Mouse (Mus musculus) megakaryocyte, embryonic 14.5 days (primary cell): ENCODE measurements around the gene Dst. TPM values are rescaled to one million over a fixed set of nuclear protein-coding genes. Genes with fewer than 3 reads are reported as not detected.

ENCODE experiments used
- H3K27me3 ChIP-seq: replicated peaks from 2 replicates; pipeline ENCODE3; 2012; ENCODE audit warnings: inconsistent platforms
- H3K36me3 ChIP-seq: replicated peaks from 2 replicates; pipeline ENCODE3; 2012; ENCODE audit warnings: low read length, inconsistent platforms, mixed read lengths
- H3K4me1 ChIP-seq: 2 replicates; pipeline ENCODE4 v1.6.1; 2012; ENCODE audit warnings: inconsistent platforms
- H3K4me3 ChIP-seq: replicated peaks from 2 replicates; pipeline ENCODE3; 2012; ENCODE audit warnings: moderate library complexity, mild to moderate bottlenecking, inconsistent platforms
- H3K9me3 ChIP-seq: 2 replicates; pipeline ENCODE4 v1.6.1; 2012; ENCODE audit warnings: inconsistent platforms
- FLI1 ChIP-seq: IDR thresholded peaks from 2 replicates; pipeline ENCODE4 v1.6.1; 2012; ENCODE audit warnings: low read length, inconsistent platforms, mixed read lengths
- GATA1 ChIP-seq: IDR thresholded peaks from 3 replicates; pipeline ENCODE4 v1.6.1; 2012; ENCODE audit warnings: mixed read lengths, low read length, inconsistent platforms, borderline replicate concordance
- polyA plus RNA-seq: library from polyadenylated mRNA; stranded (reverse); fragments of >175 nt; gene quantifications from 2 replicates; pipeline ENCODE4 v1.2.3, GENCODE M21; 2012; ENCODE audit warnings: low replicate concordance; ENCODE audit not compliant: insufficient read depth

Gene Dst
- polyA plus RNA-seq, 1 experiment = 4.2 TPM

GRCm38 (mm10) chr1:34089011-34089410, 181.0 kb downstream of the Dst start:
- Histone ChIP-seq H3K4me3 (no peak overlapping the region), H3K4me1 (no peaks in the 10 kb centered on the region), H3K9me3 (peaks cover 17% of the 10 kb centered on the region), H3K36me3 (peaks cover 5% of the 10 kb centered on the region), H3K27me3 (no peaks in the 10 kb centered on the region)
- TF ChIP-seq GATA1 (no peak), FLI1 (no peak)

GRCm38 (mm10) chr1:34090700-34091099, 182.7 kb downstream of the Dst start:
- no peak overlapping the region for H3K4me3 ChIP-seq
- H3K27me3 ChIP-seq = no peaks in the 10 kb centered on the region
- peaks cover 5% of the 10 kb centered on the region for H3K36me3 ChIP-seq
- peaks cover 4% of the 10 kb centered on the region; the same call in 1 of the 2 replicates for H3K4me1 ChIP-seq
- peaks cover 17% of the 10 kb centered on the region for H3K9me3 ChIP-seq
- TF ChIP-seq GATA1 (no peak), FLI1 (no peak)

GRCm38 (mm10) chr1:34093652-34094051, 185.6 kb downstream of the Dst start:
- Histone ChIP-seq H3K36me3 (no peaks in the 10 kb centered on the region), H3K27me3 (no peaks in the 10 kb centered on the region), H3K4me3 (no peak overlapping the region), H3K9me3 (peaks cover 7% of the 10 kb centered on the region), H3K4me1 (peaks cover 4% of the 10 kb centered on the region; the same call in 1 of the 2 replicates)
- no peak for TF ChIP-seq GATA1
- TF ChIP-seq FLI1 = no peak

GRCm38 (mm10) chr1:34094301-34094700, 186.3 kb downstream of the Dst start:
- no peak for TF ChIP-seq GATA1
- TF ChIP-seq FLI1 = no peak
- Histone ChIP-seq H3K36me3 (no peaks in the 10 kb centered on the region), H3K27me3 (no peaks in the 10 kb centered on the region), H3K4me3 (no peak overlapping the region), H3K9me3 (peaks cover 7% of the 10 kb centered on the region), H3K4me1 (peaks cover 4% of the 10 kb centered on the region; the same call in 1 of the 2 replicates)

- Histone ChIP-seq H3K4me1 (peaks cover 4% of the 10 kb centered on the region; the same call in 1 of the 2 replicates), H3K4me3 (no peak overlapping the region), H3K36me3 (no peaks in the 10 kb centered on the region), H3K9me3 (peaks cover 3% of the 10 kb centered on the region; the same call in 1 of the 2 replicates), H3K27me3 (no peaks in the 10 kb centered on the region)
- TF ChIP-seq GATA1 (no peak), FLI1 (no peak)
Measured at GRCm38 (mm10) chr1:34095173-34095572, 187.1 kb downstream of the Dst start.

GRCm38 (mm10) chr1:34096923-34097322, 188.9 kb downstream of the Dst start:
- Histone ChIP-seq H3K27me3 (no peaks in the 10 kb centered on the region), H3K4me1 (peaks cover 4% of the 10 kb centered on the region; the same call in 1 of the 2 replicates), H3K4me3 (no peak overlapping the region), H3K36me3 (no peaks in the 10 kb centered on the region), H3K9me3 (no peaks in the 10 kb centered on the region)
- no peak for TF ChIP-seq FLI1
- no peak for TF ChIP-seq GATA1

- no peaks in the 10 kb centered on the region for H3K9me3 ChIP-seq
- TF ChIP-seq FLI1 (no peak), GATA1 (no peak)
- peaks cover 4% of the 10 kb centered on the region; the same call in 1 of the 2 replicates for H3K4me1 ChIP-seq
- no peaks in the 10 kb centered on the region for H3K36me3 ChIP-seq
- no peaks in the 10 kb centered on the region for H3K27me3 ChIP-seq
- no peak overlapping the region for H3K4me3 ChIP-seq
Measured at GRCm38 (mm10) chr1:34097640-34098039, 189.6 kb downstream of the Dst start.

- H3K27me3 ChIP-seq = no peaks in the 10 kb centered on the region
- no peaks in the 10 kb centered on the region for H3K9me3 ChIP-seq
- H3K4me3 ChIP-seq = no peak overlapping the region
- TF ChIP-seq FLI1 (no peak), GATA1 (no peak)
- H3K36me3 ChIP-seq = no peaks in the 10 kb centered on the region
- H3K4me1 ChIP-seq = peaks cover 4% of the 10 kb centered on the region; the same call in 1 of the 2 replicates
Measured at GRCm38 (mm10) chr1:34099439-34099838, 191.4 kb downstream of the Dst start.

- no peaks in the 10 kb centered on the region for H3K36me3 ChIP-seq
- no peaks in the 10 kb centered on the region for H3K9me3 ChIP-seq
- no peak for TF ChIP-seq FLI1
- TF ChIP-seq GATA1 = no peak
- H3K27me3 ChIP-seq = no peaks in the 10 kb centered on the region
- no peak overlapping the region for H3K4me3 ChIP-seq
- no peaks in the 10 kb centered on the region; the same call in 1 of the 2 replicates for H3K4me1 ChIP-seq
Measured at GRCm38 (mm10) chr1:34100385-34100784, 192.4 kb downstream of the Dst start.

GRCm38 (mm10) chr1:34102604-34103003, 194.6 kb downstream of the Dst start:
- Histone ChIP-seq H3K9me3 (no peaks in the 10 kb centered on the region), H3K27me3 (no peaks in the 10 kb centered on the region), H3K36me3 (no peaks in the 10 kb centered on the region), H3K4me1 (no peaks in the 10 kb centered on the region), H3K4me3 (no peak overlapping the region)
- TF ChIP-seq GATA1 (no peak), FLI1 (no peak)

- no peaks in the 10 kb centered on the region for H3K27me3 ChIP-seq
- H3K36me3 ChIP-seq = no peaks in the 10 kb centered on the region
- H3K4me1 ChIP-seq = no peaks in the 10 kb centered on the region
- H3K9me3 ChIP-seq = no peaks in the 10 kb centered on the region
- no peak overlapping the region for H3K4me3 ChIP-seq
- TF ChIP-seq GATA1 (no peak), FLI1 (no peak)
Measured at GRCm38 (mm10) chr1:34103176-34103575, 195.2 kb downstream of the Dst start.
